Mouse (Mus musculus) testis, adult 2 months (tissue): Measurements from ENCODE around the gene Prm3. TPM values are rescaled to one million over a fixed set of nuclear protein-coding genes. Genes with fewer than 3 reads are reported as not detected.
A peak's percentile ranks its signal among the peaks of the same experiment; 100 is the strongest.

ENCODE experiments used
- H3K27ac ChIP-seq: fragments of 200-500 bp; 2 replicates; pipeline ENCODE4 v1.5.1; 2012; ENCODE audit warnings: low read depth, low read length; ENCODE audit not compliant: control insufficient read depth, insufficient read depth
- H3K27me3 ChIP-seq: fragments of 200-500 bp; 2 replicates; pipeline ENCODE4 v1.6.1; 2012; ENCODE audit warnings: mild to moderate bottlenecking, low read length, moderate library complexity; ENCODE audit not compliant: control insufficient read depth, insufficient read depth
- H3K36me3 ChIP-seq: fragments of 200-500 bp; 2 replicates; pipeline ENCODE4 v1.6.1; 2012; ENCODE audit warnings: mild to moderate bottlenecking, low read length; ENCODE audit not compliant: control insufficient read depth, insufficient read depth
- H3K4me1 ChIP-seq: fragments of 200-500 bp; 2 replicates; pipeline ENCODE4 v1.6.1; 2012; ENCODE audit warnings: low read length; ENCODE audit not compliant: control insufficient read depth, insufficient read depth
- H3K4me3 ChIP-seq: fragments of 200-500 bp; 2 replicates; pipeline ENCODE4 v1.5.1; 2012; ENCODE audit warnings: low read depth, mild to moderate bottlenecking, low read length, moderate library complexity, mixed read lengths; ENCODE audit not compliant: control insufficient read depth
- CTCF ChIP-seq: fragments of 200-500 bp; IDR thresholded peaks from 2 replicates; pipeline ENCODE4 v1.5.1; 2012; ENCODE audit warnings: low read depth, mild to moderate bottlenecking, inconsistent platforms, low read length, moderate library complexity; ENCODE audit not compliant: control insufficient read depth, insufficient read depth, insufficient replicate concordance
- POLR2A ChIP-seq: fragments of 200-500 bp; IDR thresholded peaks from 2 replicates; pipeline ENCODE4 v1.6.1; 2012; ENCODE audit warnings: low read depth, mild to moderate bottlenecking, inconsistent platforms, low read length, moderate library complexity; ENCODE audit not compliant: control insufficient read depth
- polyA plus RNA-seq: library from polyadenylated mRNA; depleted of rRNA; stranded (reverse); fragments of >200 nt; gene quantifications from 2 replicates; pipeline ENCODE4 v1.2.3, GENCODE M21; 2012; rRNA removed

Gene Prm3
- 521 and 620 TPM in 2 replicates for polyA plus RNA-seq

- H3K36me3 ChIP-seq = no peaks in the 10 kb centered on the region
- peak within 1 kb of the TSS; percentile 89 for H3K4me3 ChIP-seq
- H3K4me1 ChIP-seq = peaks cover 10% of the 10 kb centered on the region
- H3K27me3 ChIP-seq = no peaks in the 10 kb centered on the region
- peak within 1 kb of the TSS; percentile 88 for H3K27ac ChIP-seq
- TF ChIP-seq POLR2A (peak; percentile 94; the same call in 1 of the 2 replicates), CTCF (no peak)
Measured at GRCm38 (mm10) chr16:10790702-10791101, at the start of gene Prm3. Prm3 (minus strand) TSS chr16:10790914.

- peaks cover 9% of the 10 kb centered on the region for H3K4me1 ChIP-seq
- TF ChIP-seq POLR2A (no peak), CTCF (no peak)
- H3K36me3 ChIP-seq = no peaks in the 10 kb centered on the region
- H3K27ac ChIP-seq = no peak overlapping the region
- H3K27me3 ChIP-seq = no peaks in the 10 kb centered on the region
- H3K4me3 ChIP-seq = no peak overlapping the region
Measured at GRCm38 (mm10) chr16:10840018-10840417, 49.3 kb upstream of the Prm3 start.

- no peaks in the 10 kb centered on the region for H3K27me3 ChIP-seq
- no peak overlapping the region for H3K4me3 ChIP-seq
- H3K36me3 ChIP-seq = no peaks in the 10 kb centered on the region
- TF ChIP-seq POLR2A (no peak), CTCF (no peak)
- peaks cover 7% of the 10 kb centered on the region for H3K4me1 ChIP-seq
- no peak overlapping the region for H3K27ac ChIP-seq
Measured at GRCm38 (mm10) chr16:10838487-10839245, 48.0 kb upstream of the Prm3 start.

GRCm38 (mm10) chr16:10837903-10838302 lies 47.2 kb upstream of the Prm3 start:
- Histone ChIP-seq H3K27ac (no peak overlapping the region), H3K27me3 (no peaks in the 10 kb centered on the region), H3K4me3 (no peak overlapping the region), H3K4me1 (peaks cover 5% of the 10 kb centered on the region; the same call in 1 of the 2 replicates), H3K36me3 (no peaks in the 10 kb centered on the region)
- TF ChIP-seq CTCF (no peak), POLR2A (no peak)

- Histone ChIP-seq H3K36me3 (no peaks in the 10 kb centered on the region), H3K27me3 (no peaks in the 10 kb centered on the region), H3K27ac (no peak overlapping the region), H3K4me3 (no peak overlapping the region), H3K4me1 (peaks cover 5% of the 10 kb centered on the region; the same call in 1 of the 2 replicates)
- no peak for TF ChIP-seq CTCF
- no peak for TF ChIP-seq POLR2A
Measured at GRCm38 (mm10) chr16:10837250-10837649, 46.5 kb upstream of the Prm3 start.

- Histone ChIP-seq H3K27ac (no peak overlapping the region), H3K27me3 (no peaks in the 10 kb centered on the region), H3K36me3 (no peaks in the 10 kb centered on the region), H3K4me3 (no peak overlapping the region), H3K4me1 (peaks cover 5% of the 10 kb centered on the region; the same call in 1 of the 2 replicates)
- no peak for TF ChIP-seq POLR2A
- TF ChIP-seq CTCF = no peak
Measured at GRCm38 (mm10) chr16:10836388-10836787, 45.7 kb upstream of the Prm3 start.

- no peaks in the 10 kb centered on the region for H3K27me3 ChIP-seq
- peak within 1 kb of the TSS; percentile 74 for H3K27ac ChIP-seq
- TF ChIP-seq POLR2A = peak; percentile 59; the same call in 1 of the 2 replicates
- TF ChIP-seq CTCF = no peak
- peaks cover 5% of the 10 kb centered on the region; the same call in 1 of the 2 replicates for H3K4me1 ChIP-seq
- no peaks in the 10 kb centered on the region for H3K36me3 ChIP-seq
- peak within 1 kb of the TSS; percentile 79 for H3K4me3 ChIP-seq
Measured at GRCm38 (mm10) chr16:10834911-10835587, 44.3 kb upstream of the Prm3 start, which contains the start of gene Rmi2. Rmi2 (plus strand) TSS chr16:10835059.
